Mouse (Mus musculus) intestine, embryonic 14.5 days (tissue): Measurements from ENCODE around the gene Pifo. TPM values are rescaled to one million over a fixed set of nuclear protein-coding genes. Genes with fewer than 3 reads are reported as not detected.

Experiments used
- ATAC-seq: fragments of 200-750 bp; cut with Nextera tagmentation; replicated peaks from 2 replicates; pipeline ENCODE4 v1.8.0; 2017; ENCODE audit warnings: low read depth, moderate number of reproducible peaks, moderate TSS enrichment, moderate library complexity; ENCODE audit not compliant: low FRiP score, low TSS enrichment
- DNase-seq: peaks from one replicate; pipeline ENCODE4 v3.0.0-alpha.2; 2018; ENCODE audit warnings: low spot score
- H3K27ac ChIP-seq: fragments of 300-500 bp; sonication (generic); 2 replicates; pipeline ENCODE4 v1.5.1; 2014; ENCODE audit warnings: low read depth, mild to moderate bottlenecking, control low read depth
- H3K27me3 ChIP-seq: fragments of 300-500 bp; sonication (generic); replicated peaks from 2 replicates; pipeline ENCODE4 v1.6.1; 2014; ENCODE audit warnings: low read length, control low read depth; ENCODE audit not compliant: control insufficient read depth, insufficient read depth
- H3K36me3 ChIP-seq: fragments of 300-500 bp; sonication (generic); 2 replicates; pipeline ENCODE4 v1.6.1; 2014; ENCODE audit warnings: low read length, control low read depth; ENCODE audit not compliant: control insufficient read depth, insufficient read depth
- H3K4me1 ChIP-seq: fragments of 300-500 bp; sonication (generic); replicated peaks from 2 replicates; pipeline ENCODE4 v1.6.1; 2014; ENCODE audit warnings: low read length, control low read depth, mixed read lengths; ENCODE audit not compliant: control insufficient read depth, insufficient read depth
- H3K4me2 ChIP-seq: fragments of 300-500 bp; sonication (generic); 2 replicates; pipeline ENCODE4 v1.6.1; 2014; ENCODE audit warnings: low read length
- H3K4me3 ChIP-seq: fragments of 300-500 bp; sonication (generic); 2 replicates; pipeline ENCODE4 v1.5.1; 2014; ENCODE audit warnings: low read depth, low read length, control low read depth, mixed read lengths
- H3K9ac ChIP-seq: fragments of 300-500 bp; sonication (generic); 2 replicates; pipeline ENCODE4 v1.6.1; 2014; ENCODE audit warnings: mild to moderate bottlenecking, low read length
- H3K9me3 ChIP-seq: fragments of 300-500 bp; sonication (generic); 2 replicates; pipeline ENCODE4 v1.6.1; 2016; ENCODE audit warnings: low read length, control low read depth; ENCODE audit not compliant: control insufficient read depth
- WGBS: fragments of 180-500 bp; shearing (Covaris S2); extraction: QIAGEN DNeasy Blood & Tissue Kit; methylation state at CpG from one replicate; pipeline ENCODE4 v1.1.7; 2014; 5-methylcytosine and 5-hydroxymethylcytosine counted together
- polyA plus RNA-seq: library from polyadenylated mRNA; unstranded; fragments of >200 nt; fragmentation: Nextera tagmentation; extraction: Ambion mirVana; gene quantifications from 2 replicates; pipeline ENCODE4 v1.2.1, GENCODE M21; 2014

Gene Pifo
- polyA plus RNA-seq, 1 experiment from 2014 or later = not detected

DNA sequence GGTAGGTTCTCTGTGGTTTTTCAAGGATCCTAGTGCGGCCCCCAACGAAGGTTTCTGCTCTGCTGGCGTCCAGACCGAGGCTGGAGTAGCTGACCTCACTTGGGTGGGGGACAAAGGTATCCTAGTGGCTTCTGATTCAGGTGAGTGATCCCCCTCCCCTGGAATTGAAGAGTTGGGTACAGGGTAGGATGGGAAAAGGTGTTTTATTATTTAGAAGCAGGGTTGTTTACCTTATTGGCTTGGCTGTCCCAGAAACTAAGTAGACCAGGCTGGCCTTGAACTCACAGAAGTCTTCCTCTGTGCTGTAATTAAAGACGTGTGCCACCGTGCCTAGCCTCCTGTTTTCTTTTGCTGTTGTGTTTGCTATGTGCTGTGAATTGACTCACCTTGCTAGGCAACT is 54.4 kb downstream of the Pifo start, which contains the start of gene Atp5f1:
Gene Atp5f1 (minus strand): TSS at position 101 of the 400 bp plus-strand sequence.
- H3K9me3 ChIP-seq = no peaks in the 10 kb centered on the region
- H3K36me3 ChIP-seq = peaks cover 64% of the 10 kb centered on the region
- peaks cover 24% of the 10 kb centered on the region for H3K4me1 ChIP-seq
- ATAC-seq = no peak
- H3K9ac ChIP-seq = peak within 1 kb of the TSS; percentile 97
- no peaks in the 10 kb centered on the region for H3K27me3 ChIP-seq
- H3K4me2 ChIP-seq = peak within 1 kb of the TSS; percentile 86
- WGBS = 6% methylated on average over 6 of the region's 6 CpGs
- H3K27ac ChIP-seq = peak within 1 kb of the TSS; percentile 82
- peak within 1 kb of the TSS; percentile 59 for H3K4me3 ChIP-seq
- no peak for DNase-seq

DNA sequence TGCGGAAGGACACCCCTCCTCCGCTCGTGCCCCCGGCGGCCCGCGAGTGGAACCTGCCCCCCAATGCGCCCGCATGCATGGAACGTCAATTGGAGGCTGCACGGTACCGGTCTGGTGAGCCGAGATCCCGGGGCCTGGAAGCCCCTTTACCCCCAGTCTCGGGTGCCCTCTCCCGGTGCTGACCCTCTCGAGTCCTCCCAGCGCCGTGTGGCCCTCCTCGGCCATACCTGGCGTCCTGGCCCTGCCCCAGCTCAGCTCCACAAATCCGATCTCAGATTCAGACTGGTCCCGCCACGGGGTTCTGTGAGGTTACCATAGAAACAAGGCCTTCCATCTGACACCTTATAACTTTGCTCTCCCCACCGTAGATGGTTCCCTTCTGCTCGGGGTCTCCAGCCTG is 54.9 kb downstream of the Pifo start:
- peak overlapping the region; percentile 59 for H3K27ac ChIP-seq
- WGBS = under 1% methylated on average over 26 of the region's 26 CpGs
- peak overlapping the region; percentile 94 for H3K9ac ChIP-seq
- peaks cover 64% of the 10 kb centered on the region for H3K36me3 ChIP-seq
- H3K9me3 ChIP-seq = no peaks in the 10 kb centered on the region
- DNase-seq = no peak
- no peaks in the 10 kb centered on the region for H3K27me3 ChIP-seq
- ATAC-seq = peak; percentile 72
- peak overlapping the region; percentile 86 for H3K4me2 ChIP-seq
- peaks cover 24% of the 10 kb centered on the region for H3K4me1 ChIP-seq
- peak overlapping the region; percentile 59 for H3K4me3 ChIP-seq

DNA sequence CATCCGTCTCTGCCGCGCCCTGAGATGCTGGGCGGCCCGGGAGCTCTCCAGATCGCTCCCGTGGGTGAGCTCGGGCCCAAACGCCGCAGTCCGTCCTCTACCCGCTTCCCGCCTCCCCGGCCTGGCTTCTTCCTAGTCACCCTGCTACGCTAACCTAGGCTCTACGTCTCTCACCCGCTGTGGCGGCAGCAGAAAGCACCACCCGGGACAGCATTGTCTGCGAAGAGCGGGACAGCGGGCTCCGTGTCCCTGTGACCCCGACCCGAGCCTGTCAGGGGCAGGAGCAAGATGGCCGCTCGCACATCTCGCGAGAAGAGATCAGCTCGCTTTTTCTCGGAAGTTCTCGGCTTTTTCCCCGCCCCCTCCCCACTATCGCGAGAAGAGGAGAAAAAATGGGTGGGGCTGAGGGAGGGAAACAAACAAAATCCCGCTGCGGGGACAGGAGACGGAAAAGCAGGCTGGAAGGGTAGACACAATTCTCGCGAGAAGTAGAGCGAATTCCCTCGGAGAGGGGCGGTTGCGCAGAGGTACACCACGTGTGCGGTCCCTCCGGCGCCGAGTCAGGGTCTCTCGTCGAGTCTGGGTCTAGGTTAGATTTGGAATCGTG is 55.4 kb downstream of the Pifo start, which contains the start of gene Wdr77:
Gene Wdr77 (plus strand): TSS at position 396 of the 607 bp plus-strand sequence.
- ATAC-seq (peak; percentile 99), DNase-seq (peak; percentile 100)
- Histone ChIP-seq H3K9ac (peak within 1 kb of the TSS; percentile 97), H3K27ac (peak within 1 kb of the TSS; percentile 82), H3K4me3 (peak within 1 kb of the TSS; percentile 59), H3K4me1 (peaks cover 24% of the 10 kb centered on the region), H3K9me3 (no peaks in the 10 kb centered on the region), H3K4me2 (peak within 1 kb of the TSS; percentile 86), H3K36me3 (peaks cover 64% of the 10 kb centered on the region), H3K27me3 (no peaks in the 10 kb centered on the region)
- WGBS = 0% methylated on average over 50 of the region's 52 CpGs

- H3K4me3 ChIP-seq = peak overlapping the region; percentile 59
- peaks cover 64% of the 10 kb centered on the region for H3K36me3 ChIP-seq
- H3K27ac ChIP-seq = no peak overlapping the region
- no peak for DNase-seq
- ATAC-seq = no peak
- H3K9ac ChIP-seq = peak overlapping the region; percentile 97
- peak overlapping the region; percentile 82 for H3K4me2 ChIP-seq
- peaks cover 24% of the 10 kb centered on the region for H3K4me1 ChIP-seq
- no peaks in the 10 kb centered on the region for H3K27me3 ChIP-seq
- H3K9me3 ChIP-seq = no peaks in the 10 kb centered on the region
- 43% methylated on average over 5 of the region's 5 CpGs for WGBS
Measured at GRCm38 (mm10) chr3:105958204-105958603, 56.2 kb downstream of the Pifo start.

GRCm38 (mm10) chr3:105957235-105957634 is 57.2 kb downstream of the Pifo start:
- Histone ChIP-seq H3K27ac (no peak overlapping the region), H3K4me1 (peaks cover 24% of the 10 kb centered on the region), H3K9ac (no peak overlapping the region), H3K9me3 (no peaks in the 10 kb centered on the region), H3K36me3 (peaks cover 64% of the 10 kb centered on the region), H3K27me3 (no peaks in the 10 kb centered on the region), H3K4me3 (peak overlapping the region; percentile 59; the same call in 1 of the 2 replicates), H3K4me2 (peak overlapping the region; percentile 82)
- DNase-seq (no peak), ATAC-seq (no peak)
- 92% methylated on average over 1 of the region's 1 CpGs for WGBS

DNA sequence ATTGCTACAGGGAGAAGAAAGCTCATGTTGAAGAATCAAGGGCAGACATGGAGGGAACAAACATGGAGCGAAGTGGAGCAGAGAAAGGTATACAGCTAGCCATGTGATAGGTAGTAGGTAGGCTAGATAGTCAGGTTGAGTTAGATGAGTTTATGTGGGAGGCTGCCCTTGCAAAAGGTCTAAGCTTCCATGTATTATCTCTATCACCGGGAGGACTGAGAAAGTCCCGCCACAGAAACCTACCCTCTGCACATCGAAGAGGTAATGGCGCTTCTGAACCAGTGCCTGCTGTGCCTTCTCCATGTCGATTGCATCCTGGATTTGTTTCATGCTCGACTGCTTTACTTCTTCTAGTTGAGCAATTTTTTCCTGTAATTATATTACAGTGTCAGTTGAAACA is 63.1 kb downstream of the Pifo start:
- WGBS = 95% methylated on average over 7 of the region's 7 CpGs
- ATAC-seq = no peak
- no peak overlapping the region for H3K9ac ChIP-seq
- no peak overlapping the region for H3K4me3 ChIP-seq
- DNase-seq = no peak
- H3K36me3 ChIP-seq = peaks cover 96% of the 10 kb centered on the region
- H3K9me3 ChIP-seq = no peaks in the 10 kb centered on the region
- H3K27ac ChIP-seq = no peak overlapping the region
- no peak overlapping the region for H3K4me2 ChIP-seq
- H3K27me3 ChIP-seq = no peaks in the 10 kb centered on the region
- H3K4me1 ChIP-seq = no peaks in the 10 kb centered on the region

Other genes with a start within 250 kb of the Pifo start
- 81.6 and 82.2 TPM in 2 replicates for gene Rap1a, start 213.3 kb downstream of the Pifo start, polyA plus RNA-seq
- 0.17 TPM in 1 of 2 replicates, not detected in the other for gene Adora3, start 143.8 kb downstream of the Pifo start, polyA plus RNA-seq
- gene Tmigd3, start 143.7 kb downstream of the Pifo start, polyA plus RNA-seq = 0.18 TPM in 1 of 2 replicates, not detected in the other
- gene I830077J02Rik, start 82.0 kb downstream of the Pifo start, polyA plus RNA-seq = 1.1 and 1.2 TPM in 2 replicates
- 159 and 169 TPM in 2 replicates for gene Wdr77, start 55.3 kb downstream of the Pifo start, polyA plus RNA-seq
- 498 and 500 TPM in 2 replicates for gene Atp5f1, start 54.5 kb downstream of the Pifo start, polyA plus RNA-seq
- gene Ovgp1, start 40.9 kb downstream of the Pifo start, polyA plus RNA-seq = 1.1 and 1.8 TPM in 2 replicates
- gene Chil5, start 18.2 kb upstream of the Pifo start, polyA plus RNA-seq = 0.19 TPM in 1 of 2 replicates, not detected in the other
- gene Chia1, start 98.6 kb upstream of the Pifo start, polyA plus RNA-seq = not detected in 2 replicates
- gene Chil3, start 152.9 kb upstream of the Pifo start, polyA plus RNA-seq = not detected in 2 replicates
- not detected in 2 replicates for gene Chil4, start 204.9 kb upstream of the Pifo start, polyA plus RNA-seq